Mouse (Mus musculus): Measurements from ENCODE around the gene Kif2a.

GRCm38 (mm10) chr13:107035078-107035477 lies 13.2 kb upstream of the Kif2a start:
- TF ChIP-seq MAFK (IDR thresholded peaks at IDR 0.05; ENCODE audit: borderline replicate concordance, low read depth, low read length) (no peak), RCOR1 (IDR thresholded peaks at IDR 0.05; ENCODE audit: low read depth, low read length) (no peak), E2F4 (IDR thresholded peaks at IDR 0.05; ENCODE audit: borderline replicate concordance, low read depth, low read length) (no peak), EP300 (IDR thresholded peaks at IDR 0.05; ENCODE audit: low read depth in 1 of 2, low read length in 2 of 2) (no peak), ETS1 (IDR thresholded peaks at IDR 0.05; ENCODE audit: low read depth, low read length) (no peak), MXI1 (IDR thresholded peaks at IDR 0.05; ENCODE audit: low read depth, low read length) (no peak; the same call in 1 of the 2 replicates), CTCF (IDR thresholded peaks at IDR 0.05 in 2 of 3, conservative IDR thresholded peaks at IDR 0.05 in 1 of 3; ENCODE audit: control insufficient read depth in 1 of 3, insufficient read depth in 1 of 3, low read depth in 2 of 3, low read length in 3 of 3, poor library complexity in 1 of 3, severe bottlenecking in 1 of 3) (no peak), USF2 (IDR thresholded peaks at IDR 0.05; ENCODE audit: borderline replicate concordance in 1 of 2, insufficient read depth in 1 of 2, low read depth in 1 of 2, low read length in 2 of 2) (no peak), POLR2A (IDR thresholded peaks at IDR 0.05; ENCODE audit: control insufficient read depth in 1 of 2, insufficient read depth in 1 of 2, low read depth in 1 of 2, low read length in 2 of 2, poor library complexity in 1 of 2) (no peak), TCF12 (IDR thresholded peaks at IDR 0.05; ENCODE audit: low read depth, low read length) (no peak), GABPA (IDR thresholded peaks at IDR 0.05; ENCODE audit: low read depth, low read length) (no peak)

Measured in MEL (cell line).